Mouse (Mus musculus) embryonic facial prominence, embryonic 14.5 days (tissue): ENCODE results near the gene Prss32. TPM values are rescaled to one million over a fixed set of nuclear protein-coding genes. Genes with fewer than 3 reads are reported as not detected.
"Not testable (repeated sequence)": the region's sequence is repeated elsewhere in the genome, so short reads cannot be mapped to it uniquely, and the experiment has no call there.

ENCODE experiments used
- ATAC-seq: fragments of 200-750 bp; cut with Nextera tagmentation; 2 replicates; pipeline ENCODE4 v1.8.0; 2017; ENCODE audit warnings: low read depth, moderate number of reproducible peaks, moderate TSS enrichment
- DNase-seq: peaks from one replicate; pipeline ENCODE4 v3.0.0-alpha.2; 2015; ENCODE audit warnings: low spot score
- H3K27ac ChIP-seq: fragments of 300-500 bp; sonication (generic); replicated peaks from 2 replicates; pipeline ENCODE4 v1.5.1; 2014; ENCODE audit warnings: low read depth, mild to moderate bottlenecking, low read length, moderate library complexity
- H3K27me3 ChIP-seq: fragments of 300-500 bp; sonication (generic); replicated peaks from 2 replicates; pipeline ENCODE4 v1.6.1; 2014; ENCODE audit warnings: low read length; ENCODE audit not compliant: control insufficient read depth, insufficient read depth
- H3K36me3 ChIP-seq: fragments of 300-500 bp; sonication (generic); 2 replicates; pipeline ENCODE4 v1.6.1; 2014; ENCODE audit warnings: low read length, mixed read lengths; ENCODE audit not compliant: control insufficient read depth, insufficient read depth
- H3K4me1 ChIP-seq: fragments of 300-500 bp; sonication (generic); 2 replicates; pipeline ENCODE4 v1.6.1; 2014; ENCODE audit warnings: antibody characterized with exemption, low read length; ENCODE audit not compliant: control insufficient read depth, insufficient read depth
- H3K4me2 ChIP-seq: fragments of 300-500 bp; sonication (generic); 2 replicates; pipeline ENCODE4 v1.6.1; 2014; ENCODE audit warnings: low read depth, mild to moderate bottlenecking, low read length, moderate library complexity, mixed read lengths
- H3K4me3 ChIP-seq: fragments of 300-500 bp; sonication (generic); 2 replicates; pipeline ENCODE4 v1.5.1; 2014; ENCODE audit warnings: low read depth, mild to moderate bottlenecking, low read length
- H3K9ac ChIP-seq: fragments of 300-500 bp; sonication (generic); 2 replicates; pipeline ENCODE4 v1.6.1; 2014; ENCODE audit warnings: low read depth, mild to moderate bottlenecking, low read length, moderate library complexity, mixed read lengths
- H3K9me3 ChIP-seq: fragments of 300-500 bp; sonication (generic); 2 replicates; pipeline ENCODE4 v1.6.1; 2016; ENCODE audit warnings: low read length; ENCODE audit not compliant: control insufficient read depth
- WGBS: fragments of 180-500 bp; shearing (Covaris S2); extraction: QIAGEN DNeasy Blood & Tissue Kit; methylation state at CpG from one replicate; pipeline ENCODE4 v1.1.7; 2014; 5-methylcytosine and 5-hydroxymethylcytosine counted together
- microRNA-seq: library from miRNA; unstranded; fragments of <30 nt; microRNA quantifications from one replicate; pipeline ENCODE4, GENCODE M21; 2016; ENCODE audit warnings: borderline number of aligned reads
- polyA plus RNA-seq: library from polyadenylated mRNA; unstranded; fragments of >200 nt; fragmentation: Nextera tagmentation; extraction: Ambion mirVana; gene quantifications from 2 replicates; pipeline ENCODE4 v1.2.1, GENCODE M21; 2014

The Prss32 gene
- polyA plus RNA-seq, 1 experiment from 2014 or later, result 0.25 TPM

- WGBS, result 41% methylated on average over 8 of the region's 8 CpGs
- H3K4me1 ChIP-seq, result no peaks in the 10 kb centered on the region
- H3K27ac ChIP-seq, result no peak overlapping the region
- no peaks in the 10 kb centered on the region for H3K9me3 ChIP-seq
- no peaks in the 10 kb centered on the region for H3K27me3 ChIP-seq
- no peaks in the 10 kb centered on the region for H3K36me3 ChIP-seq
- H3K9ac ChIP-seq, result no peak overlapping the region
- DNase-seq (peak; percentile 56), ATAC-seq (no peak)
- H3K4me2 ChIP-seq, result no peak overlapping the region
- H3K4me3 ChIP-seq, result no peak overlapping the region
Measured at GRCm38 (mm10) chr17:23873884-23874856, 30.5 kb downstream of the Prss32 start.

GRCm38 (mm10) chr17:23876741-23877140 is 33.1 kb downstream of the Prss32 start:
- no peak overlapping the region for H3K4me2 ChIP-seq
- no peak overlapping the region for H3K4me3 ChIP-seq
- ATAC-seq, result peak; percentile 83
- no peak overlapping the region for H3K27ac ChIP-seq
- peak; percentile 66 for DNase-seq
- H3K27me3 ChIP-seq, result no peaks in the 10 kb centered on the region
- no peaks in the 10 kb centered on the region for H3K9me3 ChIP-seq
- no peak overlapping the region for H3K9ac ChIP-seq
- WGBS, result 34% methylated on average over 3 of the region's 3 CpGs
- no peaks in the 10 kb centered on the region for H3K4me1 ChIP-seq
- no peaks in the 10 kb centered on the region for H3K36me3 ChIP-seq

DNA sequence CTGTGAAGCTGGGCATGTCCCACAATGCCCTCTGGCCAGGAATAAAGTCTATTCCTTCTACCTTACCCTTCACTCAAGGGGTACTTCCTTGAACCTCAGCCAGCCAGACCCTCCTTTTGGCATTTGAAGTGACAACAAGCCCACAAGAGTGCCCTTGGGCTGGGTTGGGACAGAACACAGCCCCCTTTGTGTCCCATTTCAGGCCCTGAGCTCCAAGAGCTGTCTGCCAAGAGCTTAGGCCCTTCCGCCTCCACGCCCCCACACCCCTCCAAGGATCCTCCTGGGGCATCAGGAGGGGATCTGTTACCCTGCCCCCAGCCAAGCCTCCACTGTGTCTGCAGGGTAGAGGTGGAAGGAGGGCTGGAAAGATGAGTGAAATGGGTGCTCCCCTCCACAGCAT is 33.5 kb downstream of the Prss32 start:
- no peak overlapping the region for H3K4me2 ChIP-seq

GRCm38 (mm10) chr17:23880576-23880975 is 36.9 kb downstream of the Prss32 start, which contains the start of the genes Dcpp1 and Dcpp2:
Dcpp1 (plus strand) TSS chr17:23880876.
Dcpp2 (plus strand) TSS chr17:23880880.
- not testable (repeated sequence) for H3K27me3 ChIP-seq, H3K36me3 ChIP-seq, H3K4me3 ChIP-seq, H3K27ac ChIP-seq, DNase-seq, H3K9me3 ChIP-seq, H3K4me2 ChIP-seq, H3K9ac ChIP-seq, ATAC-seq, H3K4me1 ChIP-seq
- 91% methylated on average over 4 of the region's 4 CpGs for WGBS

More for the DNA sequence above, 33.5 kb downstream of the Prss32 start:
- WGBS, result 71% methylated on average over 2 of the region's 2 CpGs
- Histone ChIP-seq H3K36me3 (no peaks in the 10 kb centered on the region), H3K4me1 (no peaks in the 10 kb centered on the region), H3K27ac (no peak overlapping the region), H3K27me3 (no peaks in the 10 kb centered on the region), H3K4me3 (no peak overlapping the region), H3K9me3 (no peaks in the 10 kb centered on the region), H3K9ac (no peak overlapping the region)
- DNase-seq (peak; percentile 39), ATAC-seq (peak; percentile 59; the same call in 1 of the 2 replicates)

Small RNAs within 50 kb of the gene (microRNA-seq; reads per million reads assigned to microRNA genes)
- 1.3 reads per million for gene Mir5125

Other genes with a start within 250 kb of the Prss32 start
- gene Zfp13, start 244.4 kb upstream of the Prss32 start, polyA plus RNA-seq, result 11.6 and 11.7 TPM in 2 replicates
- 0.14 TPM in 1 of 2 replicates, not detected in the other for gene Zscan10, start 243.0 kb upstream of the Prss32 start, polyA plus RNA-seq
- gene Mmp25, start 198.6 kb upstream of the Prss32 start, polyA plus RNA-seq, result 0.90 and 1.4 TPM in 2 replicates
- 3.1 and 3.9 TPM in 2 replicates for gene Bicdl2, start 183.3 kb upstream of the Prss32 start, polyA plus RNA-seq
- 94.8 and 107 TPM in 2 replicates for gene Hcfc1r1, start 170.3 kb upstream of the Prss32 start, polyA plus RNA-seq
- 35.1 and 38.1 TPM in 2 replicates for gene Thoc6, start 170.0 kb upstream of the Prss32 start, polyA plus RNA-seq
- 23.3 and 30.7 TPM in 2 replicates for gene Tnfrsf12a, start 166.4 kb upstream of the Prss32 start, polyA plus RNA-seq
- 17.0 and 22.6 TPM in 2 replicates for gene Cldn6, start 164.6 kb upstream of the Prss32 start, polyA plus RNA-seq
- gene Cldn9, start 159.8 kb upstream of the Prss32 start, polyA plus RNA-seq, result 14.6 and 17.9 TPM in 2 replicates
- 1.6 and 2.8 TPM in 2 replicates for gene 1520401A03Rik, start 121.1 kb upstream of the Prss32 start, polyA plus RNA-seq
- 39.6 and 40.3 TPM in 2 replicates for gene Pkmyt1, start 117.5 kb upstream of the Prss32 start, polyA plus RNA-seq
- 20.9 and 22.9 TPM in 2 replicates for gene Paqr4, start 103.0 kb upstream of the Prss32 start, polyA plus RNA-seq
- gene Kremen2, start 98.0 kb upstream of the Prss32 start, polyA plus RNA-seq, result 12.9 and 21.2 TPM in 2 replicates
- gene Flywch1, start 72.3 kb upstream of the Prss32 start, polyA plus RNA-seq, result 62.9 and 74.7 TPM in 2 replicates
- 27.0 and 33.9 TPM in 2 replicates for gene Flywch2, start 57.8 kb upstream of the Prss32 start, polyA plus RNA-seq
- 320 and 345 TPM in 2 replicates for gene Srrm2, start 53.3 kb upstream of the Prss32 start, polyA plus RNA-seq
- gene Elob, start 14.7 kb upstream of the Prss32 start, polyA plus RNA-seq, result 1,099 and 1,112 TPM in 2 replicates
- gene Prss33, start 7.8 kb upstream of the Prss32 start, polyA plus RNA-seq, result 0.77 and 0.88 TPM in 2 replicates
- gene Prss41, start 317 bp downstream of the Prss32 start, polyA plus RNA-seq, result 0.64 and 1.1 TPM in 2 replicates
- not detected in 2 replicates for gene Prss21, start 24.2 kb downstream of the Prss32 start, polyA plus RNA-seq
- 2.3 and 6.8 TPM in 2 replicates for gene Dcpp1, start 37.0 kb downstream of the Prss32 start, polyA plus RNA-seq
- gene Dcpp2, start 37.0 kb downstream of the Prss32 start, polyA plus RNA-seq, result not detected in 2 replicates
- 3.9 and 15.6 TPM in 2 replicates for gene Dcpp3, start 73.6 kb downstream of the Prss32 start, polyA plus RNA-seq
- gene Sbp, start 97.8 kb downstream of the Prss32 start, polyA plus RNA-seq, result not detected in 2 replicates
- not detected in 2 replicates for gene Sbpl, start 111.4 kb downstream of the Prss32 start, polyA plus RNA-seq
- not detected in 2 replicates for gene Prss30, start 136.7 kb downstream of the Prss32 start, polyA plus RNA-seq
- gene Prss22, start 154.2 kb downstream of the Prss32 start, polyA plus RNA-seq, result 0.50 and 0.56 TPM in 2 replicates
- gene Prss27, start 194.3 kb downstream of the Prss32 start, polyA plus RNA-seq, result 0.60 and 1.0 TPM in 2 replicates
- gene Kctd5, start 229.6 kb downstream of the Prss32 start, polyA plus RNA-seq, result 56.3 and 57.6 TPM in 2 replicates